Mouse (Mus musculus) urinary bladder, adult 2 months (tissue): ENCODE results near the gene Tcte3. TPM values are rescaled to one million over a fixed set of nuclear protein-coding genes. Genes with fewer than 3 reads are reported as not detected.
"Not testable (repeated sequence)": the region's sequence is repeated elsewhere in the genome, so short reads cannot be mapped to it uniquely, and the experiment has no call there.

ENCODE experiments used
- DNase-seq: peaks from one replicate; pipeline ENCODE4 v3.0.0; 2022; ENCODE audit warnings: low spot score
- polyA plus RNA-seq: library from polyadenylated mRNA; depleted of rRNA; stranded (reverse); fragments of >200 nt; gene quantifications from 2 replicates; pipeline ENCODE4 v1.2.3, GENCODE M21; 2012; rRNA removed

The Tcte3 gene
- 0.39 and 0.40 TPM in 2 replicates for polyA plus RNA-seq

DNA sequence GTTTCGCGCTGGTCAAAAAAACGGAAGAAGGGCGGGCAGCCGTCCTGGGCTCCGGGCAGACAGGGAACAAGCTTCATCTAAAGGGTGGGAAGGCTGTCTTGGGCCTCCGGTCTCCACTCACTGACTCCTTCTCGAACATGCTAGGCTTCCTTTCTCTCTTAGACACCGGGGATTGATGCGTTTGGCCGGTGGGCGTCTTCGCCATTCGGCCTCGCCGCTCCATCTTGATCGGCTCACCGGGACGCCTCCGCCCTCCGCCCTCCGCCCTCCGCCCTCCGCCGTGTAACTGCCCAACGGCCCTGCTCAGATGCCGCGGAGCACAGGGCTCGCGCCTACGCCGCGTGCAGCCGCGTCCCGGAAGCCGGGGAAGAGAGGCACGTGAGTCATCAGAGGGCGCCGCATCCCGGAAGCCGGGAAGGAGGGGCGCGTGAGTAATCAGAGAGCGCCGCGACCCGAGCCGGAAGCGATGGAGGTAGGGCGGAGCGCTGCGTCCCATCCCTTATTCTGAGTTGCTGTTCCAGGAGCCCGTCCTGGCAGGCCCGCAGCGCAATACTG, at the start of gene Tcte3, which contains the start of the genes Ermard and Gm3448:
Gene Tcte3 (minus strand): TSS at position 314 of the 555 bp plus-strand sequence.
Gene Ermard (plus strand): TSS at position 34 of the 555 bp plus-strand sequence.
Gene Gm3448 (minus strand): TSS at position 363 of the 555 bp plus-strand sequence.
- not testable (repeated sequence) for DNase-seq

DNA sequence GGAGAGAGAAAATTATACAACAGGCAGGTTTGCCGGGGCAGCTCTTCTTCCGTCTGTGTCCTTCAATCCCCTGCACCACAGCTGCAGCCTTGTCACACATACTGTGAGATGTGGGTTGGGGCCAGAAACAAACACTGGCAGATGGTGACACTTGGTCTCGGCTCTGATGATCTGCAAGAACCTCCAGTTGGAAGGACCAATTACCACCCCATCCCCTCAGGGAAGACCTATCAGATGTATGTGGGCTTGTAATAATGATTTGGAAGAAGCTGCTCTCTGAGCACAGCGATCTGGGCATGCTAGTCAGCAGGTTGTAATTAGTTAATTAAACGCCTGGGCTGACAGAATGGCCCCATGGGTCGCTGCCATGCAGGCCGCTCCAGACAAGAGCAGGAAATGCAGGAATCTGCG, 47.3 kb upstream of the Tcte3 start:
- no peak for DNase-seq

DNA sequence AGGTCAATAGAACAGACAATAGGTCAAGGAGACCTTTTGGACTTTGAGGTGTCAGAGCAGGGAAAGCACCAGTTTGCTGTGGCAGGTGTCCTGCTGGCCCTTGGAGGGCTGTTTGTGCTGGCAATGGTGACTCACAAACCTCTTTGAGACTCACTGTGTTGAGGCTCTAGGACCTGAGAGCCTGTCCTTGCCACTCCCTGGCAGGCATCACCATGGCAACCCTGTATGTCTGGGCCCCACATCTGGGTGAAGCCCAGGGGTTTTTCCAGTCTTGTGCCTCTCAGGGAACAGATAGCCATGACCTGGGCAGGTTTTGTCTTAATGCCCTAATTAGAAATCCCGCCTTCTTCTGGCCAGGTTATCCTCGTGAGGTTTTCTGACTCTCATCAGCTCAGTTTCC, 46.9 kb upstream of the Tcte3 start:
- DNase-seq: no peak

DNA sequence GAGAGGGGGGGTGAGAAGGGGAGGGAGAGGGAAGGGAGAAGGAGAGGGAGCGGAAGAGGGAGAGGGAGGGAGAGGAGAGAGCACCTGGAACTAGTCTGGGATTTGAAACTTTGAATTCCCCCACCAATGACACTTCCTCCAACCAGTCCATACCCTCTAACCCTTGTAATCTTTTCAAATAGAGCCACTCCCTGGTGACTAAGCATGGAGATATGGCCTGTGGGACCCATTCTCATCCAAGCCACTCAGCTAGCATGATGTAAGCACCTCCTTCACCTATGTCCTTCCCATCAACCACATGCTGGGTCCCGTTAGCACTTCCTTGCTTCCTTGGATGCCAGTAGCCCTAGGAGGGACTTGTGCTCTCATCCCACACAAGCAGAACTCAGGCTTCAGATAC, 43.7 kb upstream of the Tcte3 start:
- DNase-seq: no peak

DNA sequence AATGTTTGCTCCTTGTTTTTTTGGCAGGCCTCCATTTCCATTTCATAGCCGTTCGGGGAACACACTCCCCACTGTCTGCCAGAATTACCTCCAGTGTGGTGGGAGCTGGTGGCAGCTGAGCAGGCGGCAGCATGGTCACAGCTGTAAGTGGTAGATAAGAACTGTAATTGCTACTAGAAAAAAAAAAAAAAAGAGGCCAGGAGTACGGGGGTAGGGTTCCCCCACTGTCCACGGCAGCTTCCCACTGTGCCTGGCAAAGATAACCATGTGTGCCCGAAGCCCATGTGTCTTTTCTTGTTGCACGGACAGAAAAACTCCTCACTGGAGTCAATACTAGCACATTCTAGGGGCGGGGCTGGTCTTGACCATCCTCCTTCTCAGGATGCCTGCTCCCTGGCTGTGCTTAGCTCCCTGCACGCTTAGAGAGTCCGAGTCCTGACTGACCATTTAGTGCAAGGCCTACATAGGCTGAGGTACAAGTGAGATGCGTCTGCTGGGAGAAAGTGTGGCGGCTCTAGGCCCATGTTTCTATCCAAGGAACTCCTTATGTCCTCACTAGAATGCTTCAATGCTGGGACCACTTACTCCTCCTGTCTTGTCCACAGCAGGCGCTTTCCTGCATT, 43.0 kb upstream of the Tcte3 start:
- DNase-seq: no peak

DNA sequence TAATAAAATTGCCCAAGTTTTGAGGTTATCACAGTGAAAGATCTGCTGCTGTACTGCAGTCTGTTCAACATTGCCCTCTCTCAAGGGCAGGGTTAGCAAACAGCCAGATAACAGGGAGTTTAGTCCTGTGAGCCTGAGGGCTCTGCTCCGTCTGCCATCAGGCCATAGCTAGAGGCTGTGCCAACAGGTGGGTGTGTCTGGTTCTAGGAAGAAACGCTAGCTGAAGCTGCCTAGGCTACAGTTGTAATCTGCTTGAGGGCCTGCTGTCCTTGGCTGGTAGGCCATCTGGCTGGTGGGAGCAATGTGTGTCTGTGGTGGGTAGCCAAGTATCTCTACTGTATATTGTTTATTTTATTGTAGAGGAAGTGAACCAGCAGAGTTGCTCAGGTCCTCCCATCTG, 36.2 kb upstream of the Tcte3 start:
- no peak for DNase-seq

DNA sequence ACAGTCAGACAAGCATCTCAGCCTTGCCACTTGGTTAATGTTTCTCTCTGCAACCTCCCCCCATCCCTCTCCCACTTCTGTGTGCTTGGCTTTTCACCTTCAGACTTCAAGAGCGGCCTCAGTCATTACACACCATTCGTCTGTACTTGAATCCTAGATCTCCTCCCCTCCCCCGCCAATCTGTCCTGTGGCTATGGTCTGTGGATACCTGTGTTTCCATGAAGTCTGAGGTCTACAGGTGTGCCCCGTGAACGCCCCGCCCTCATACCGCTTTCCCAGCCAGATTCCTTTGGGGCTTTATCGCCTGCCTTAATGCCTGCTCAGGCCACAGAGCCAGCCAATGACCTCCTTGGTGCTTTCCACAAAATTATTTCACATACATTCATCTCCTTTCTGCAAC, 33.7 kb upstream of the Tcte3 start:
- DNase-seq: no peak

DNA sequence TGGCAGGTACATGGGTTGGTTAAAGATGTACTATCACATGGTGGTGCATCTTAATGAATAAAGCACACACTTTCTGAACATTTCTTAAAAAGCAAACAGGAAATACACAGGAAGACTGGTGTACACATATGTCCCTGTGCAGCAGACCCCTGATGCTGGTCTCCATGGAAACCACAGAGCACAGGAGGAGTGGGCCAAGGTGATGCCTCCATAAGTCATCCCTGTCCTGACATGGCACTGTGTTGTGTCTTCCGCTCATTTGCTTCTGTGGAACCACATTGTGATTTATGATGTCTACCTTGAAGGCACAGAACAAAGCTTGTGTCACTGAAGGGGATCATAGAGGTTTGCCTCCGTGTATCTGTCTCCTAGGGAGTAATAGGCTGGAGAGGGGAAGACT, 30.9 kb upstream of the Tcte3 start:
- DNase-seq: no peak

DNA sequence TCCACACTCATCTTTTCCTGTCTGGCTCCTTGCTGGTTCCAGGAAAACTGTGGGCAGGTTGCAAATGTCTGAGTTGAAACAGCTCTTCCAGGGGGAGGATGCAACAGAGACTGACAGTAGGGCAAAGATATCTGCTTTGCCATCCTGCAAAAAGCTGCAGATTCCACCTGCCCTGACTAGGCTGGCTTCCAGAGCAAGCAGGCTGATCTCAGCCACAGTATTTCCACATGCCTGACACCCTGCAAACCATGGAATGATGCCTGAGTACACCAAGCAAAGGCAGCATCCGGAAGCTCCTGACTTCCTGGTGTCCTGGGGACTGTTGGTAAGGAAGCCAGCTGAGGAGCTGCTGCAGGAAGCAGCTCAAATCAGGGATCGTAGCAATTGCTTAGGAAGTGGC, 27.8 kb upstream of the Tcte3 start:
- no peak for DNase-seq

DNA sequence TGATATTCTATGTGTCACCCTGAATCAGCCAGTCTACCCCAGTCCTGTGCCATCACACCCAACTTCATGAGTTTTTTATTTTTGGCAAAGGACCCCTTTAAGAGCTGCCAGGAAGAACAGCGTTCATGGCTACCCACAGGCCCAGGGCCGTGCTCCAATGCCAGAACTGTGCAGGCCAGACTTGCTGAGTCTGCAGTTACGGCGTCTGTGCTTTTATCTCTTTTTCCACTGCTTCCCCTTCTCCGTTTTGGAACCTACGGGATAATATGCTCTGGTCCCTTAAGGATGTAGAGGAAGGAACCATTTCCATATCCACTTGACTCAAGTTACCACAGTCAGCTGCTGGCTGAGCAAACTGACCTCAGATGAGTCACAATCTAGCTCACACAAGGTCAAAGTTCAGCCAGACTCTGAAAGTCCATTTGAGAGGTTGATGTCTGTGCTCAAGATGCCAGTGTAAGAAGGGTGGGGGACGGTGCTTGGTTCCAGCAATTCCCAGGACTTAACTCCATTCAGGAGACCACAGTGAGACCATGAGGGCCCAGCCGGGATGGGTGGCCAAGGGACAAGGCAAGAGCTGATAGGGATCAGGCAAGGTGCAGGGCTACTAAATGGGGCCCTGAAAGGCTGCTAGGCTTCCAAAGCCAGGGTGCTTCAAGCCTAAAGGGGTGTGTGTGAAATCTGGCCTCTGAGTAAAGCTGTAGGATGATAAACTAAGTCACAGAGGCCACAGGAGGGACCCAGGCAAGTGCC, 26.9 kb upstream of the Tcte3 start:
- no peak for DNase-seq

DNA sequence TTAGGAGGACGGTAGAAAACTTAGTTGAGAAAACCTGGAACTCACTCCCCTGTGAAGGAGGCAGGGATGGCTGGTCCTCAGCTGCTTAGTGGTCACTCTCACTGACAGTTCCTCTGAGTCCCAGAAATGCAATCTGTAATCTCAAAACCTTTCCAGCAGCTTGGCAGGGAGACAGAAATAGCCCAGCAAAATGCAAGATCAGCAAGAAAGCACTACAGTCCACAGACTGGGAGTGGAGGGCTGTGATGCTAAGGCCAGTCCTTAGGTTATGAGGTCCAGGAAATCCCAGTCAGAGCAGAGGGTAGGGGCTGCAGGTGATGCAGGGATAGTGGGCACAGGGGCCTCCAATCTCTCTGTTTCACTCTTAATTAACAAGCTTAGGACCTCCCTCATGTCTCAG, 25.6 kb upstream of the Tcte3 start:
- no peak for DNase-seq

DNA sequence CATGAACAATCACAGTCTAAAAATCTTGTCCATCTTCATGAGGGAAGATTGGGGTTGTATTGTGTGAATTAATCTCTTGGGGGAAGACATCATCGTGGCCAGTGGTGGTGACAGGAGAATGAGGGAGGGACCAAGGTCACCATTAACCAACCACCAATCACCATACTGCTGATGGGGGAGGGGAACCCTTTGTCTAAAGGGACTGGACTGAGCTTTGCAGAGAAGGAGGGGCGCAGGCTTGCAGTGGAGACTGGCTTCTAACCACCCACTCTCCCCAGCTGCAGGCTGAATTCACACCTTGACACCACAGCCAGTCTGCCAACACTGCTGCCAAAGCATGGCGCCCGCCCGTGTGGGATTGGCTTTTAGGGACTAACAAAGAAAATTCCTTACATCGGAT, 24.8 kb upstream of the Tcte3 start:
- no peak for DNase-seq

DNA sequence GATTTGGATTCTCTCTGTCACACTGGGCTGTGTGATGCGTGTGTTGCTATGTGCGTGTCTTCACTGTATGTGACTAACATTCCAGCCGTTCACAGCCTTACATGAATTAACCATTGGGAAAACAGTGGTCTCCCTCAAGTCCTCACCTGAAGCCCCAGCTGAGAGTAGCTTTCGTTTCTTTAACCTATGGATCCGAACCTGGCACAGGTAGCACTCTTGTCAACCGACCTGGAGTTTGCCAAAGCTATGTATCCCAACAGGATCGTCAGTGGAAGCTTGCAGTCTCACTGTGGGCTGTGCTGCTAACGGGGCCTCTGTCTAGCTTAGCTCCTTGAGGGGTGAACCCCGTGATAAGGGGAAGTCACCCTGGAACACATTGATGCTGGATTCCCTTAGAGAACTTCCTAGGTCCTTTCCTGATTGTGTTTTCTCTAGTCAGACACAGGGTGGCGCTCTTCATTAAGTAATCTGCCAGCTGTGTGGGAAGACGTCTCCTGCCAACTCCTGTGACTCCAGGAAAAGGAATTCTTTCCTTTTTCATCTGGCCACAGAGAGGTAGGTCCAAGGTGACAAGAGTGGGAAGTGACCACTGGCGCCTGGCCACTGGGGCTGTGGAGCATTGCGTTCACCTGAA, 24.2 kb upstream of the Tcte3 start:
- peak; percentile 43 for DNase-seq

DNA sequence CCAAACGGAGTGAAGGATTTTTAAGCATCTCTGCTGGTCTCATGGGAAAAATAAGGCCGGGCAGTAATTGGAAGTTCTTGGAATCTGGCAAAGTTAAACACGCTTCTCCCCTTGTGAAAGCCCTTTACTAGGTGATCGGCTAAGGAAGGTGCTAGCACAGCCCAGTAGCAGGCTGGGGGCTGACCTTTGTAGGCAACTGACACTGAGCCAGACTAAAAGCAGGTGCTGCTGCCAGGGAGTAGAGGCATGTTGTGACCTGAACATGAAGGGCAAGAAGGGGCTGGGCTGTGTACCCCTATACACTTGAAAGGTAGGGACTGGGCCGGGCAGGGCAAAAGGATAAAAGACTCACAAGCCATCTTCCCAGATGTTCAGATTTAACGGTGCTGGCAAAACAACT, 19.1 kb upstream of the Tcte3 start:
- DNase-seq: no peak

DNA sequence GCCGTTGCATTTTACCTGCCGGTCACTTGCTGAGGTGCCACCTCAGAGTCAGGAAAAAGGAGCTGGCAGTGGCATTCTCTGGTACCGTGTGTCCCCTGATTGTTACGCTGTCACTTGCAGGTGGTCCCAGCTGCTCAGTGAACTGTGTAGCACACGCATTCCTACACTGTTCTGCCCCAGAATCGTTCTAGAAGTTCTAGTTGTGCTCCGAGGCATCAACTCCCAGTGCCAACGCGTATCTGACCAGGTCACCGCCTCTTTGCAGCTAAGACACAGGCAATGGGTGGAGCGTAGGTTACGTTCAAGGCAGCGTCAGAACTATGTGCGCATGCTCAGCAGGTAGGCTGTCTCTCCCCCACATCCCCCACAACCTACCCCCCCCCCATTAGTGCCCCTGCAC, 18.4 kb upstream of the Tcte3 start:
- DNase-seq: no peak

DNA sequence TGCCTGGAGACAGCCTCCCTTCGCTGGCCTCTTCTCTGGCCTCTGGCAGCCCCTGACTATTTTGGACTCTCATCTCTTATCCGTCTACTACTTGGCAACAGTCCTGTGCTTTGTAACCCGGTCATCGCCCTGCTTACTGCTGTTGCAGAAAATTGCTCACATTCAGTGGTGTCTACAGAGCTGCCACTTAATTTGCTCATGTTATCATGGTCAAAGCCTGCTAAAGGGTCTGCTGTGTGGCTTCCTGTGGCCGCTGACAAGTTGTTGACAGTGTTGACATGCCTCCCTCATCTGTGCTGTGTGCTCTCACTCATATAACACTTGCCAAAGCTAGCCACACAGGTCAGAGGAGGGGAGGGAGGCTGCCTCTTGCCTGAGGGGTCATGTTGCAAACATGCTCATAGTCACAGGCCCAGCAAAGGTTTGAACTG, 16.9 kb upstream of the Tcte3 start:
- DNase-seq: no peak

DNA sequence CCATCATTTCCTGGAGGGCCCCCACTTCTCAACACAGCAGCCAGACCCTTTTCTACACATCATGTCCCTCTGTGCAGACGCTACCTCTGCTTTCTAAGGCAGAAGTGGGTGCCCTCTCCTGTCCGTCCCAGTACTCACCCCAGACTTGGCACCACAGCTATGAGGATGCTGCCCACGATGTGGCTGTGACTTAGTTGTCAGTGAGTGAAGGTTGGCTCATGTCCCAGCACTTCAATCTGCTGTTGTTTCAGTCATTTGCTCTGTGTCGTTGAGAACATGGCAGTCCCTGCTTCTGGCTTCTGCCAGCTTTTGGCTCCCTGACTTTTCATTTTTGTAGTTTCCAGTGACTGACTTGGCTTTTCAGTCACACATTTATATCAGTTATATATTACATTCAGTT, 14.6 kb upstream of the Tcte3 start:
- DNase-seq: no peak

DNA sequence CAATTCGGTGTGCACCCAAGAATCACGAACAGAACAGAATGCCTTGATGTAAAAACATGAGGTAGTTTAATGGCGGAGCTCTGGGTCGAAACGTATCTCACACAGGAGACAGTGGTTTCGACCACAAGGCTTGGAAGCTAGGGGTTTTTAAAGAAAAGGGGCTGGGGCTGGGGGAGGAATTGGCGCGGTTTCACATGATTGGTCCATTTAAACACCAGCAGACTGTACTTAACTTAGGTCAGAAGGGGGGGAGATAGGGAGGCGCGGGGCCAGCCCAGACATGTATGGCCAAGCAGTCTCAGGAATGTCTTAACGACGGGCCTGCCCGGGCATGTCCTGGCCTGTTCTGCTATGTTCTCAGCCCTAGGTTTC, 12.5 kb upstream of the Tcte3 start:
- not testable (repeated sequence) for DNase-seq

DNA sequence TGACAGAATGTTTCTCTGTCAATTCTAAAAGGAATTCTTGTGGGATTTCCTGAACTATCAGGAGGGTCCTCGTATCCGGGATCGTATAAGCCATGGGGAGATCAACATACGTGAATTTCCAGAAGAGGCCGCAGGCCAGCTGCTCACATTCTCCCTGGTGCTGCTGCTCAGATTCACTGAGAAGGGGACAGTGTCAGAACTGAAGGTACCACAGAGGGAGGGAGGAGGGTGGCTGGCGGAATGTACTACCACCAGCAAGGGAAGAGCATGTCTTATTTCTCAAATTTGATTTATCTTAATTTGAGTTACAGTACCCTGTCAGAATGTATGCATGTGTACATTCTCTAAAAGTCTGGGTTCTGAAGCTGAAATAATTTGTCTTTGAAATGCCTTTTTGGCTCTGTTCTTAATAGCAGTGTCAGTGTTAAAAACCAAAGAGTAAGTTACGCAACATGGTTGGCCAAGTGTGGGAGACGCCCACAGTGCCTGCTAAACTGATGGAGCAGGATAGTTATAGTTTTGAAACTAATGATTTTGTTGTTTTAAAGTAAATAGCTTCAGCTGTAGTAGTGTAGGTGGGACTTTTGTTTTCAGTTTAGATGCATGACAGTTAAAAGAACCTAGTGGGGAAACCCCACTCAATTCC, 12.0 kb upstream of the Tcte3 start:
- DNase-seq: not testable (repeated sequence)

DNA sequence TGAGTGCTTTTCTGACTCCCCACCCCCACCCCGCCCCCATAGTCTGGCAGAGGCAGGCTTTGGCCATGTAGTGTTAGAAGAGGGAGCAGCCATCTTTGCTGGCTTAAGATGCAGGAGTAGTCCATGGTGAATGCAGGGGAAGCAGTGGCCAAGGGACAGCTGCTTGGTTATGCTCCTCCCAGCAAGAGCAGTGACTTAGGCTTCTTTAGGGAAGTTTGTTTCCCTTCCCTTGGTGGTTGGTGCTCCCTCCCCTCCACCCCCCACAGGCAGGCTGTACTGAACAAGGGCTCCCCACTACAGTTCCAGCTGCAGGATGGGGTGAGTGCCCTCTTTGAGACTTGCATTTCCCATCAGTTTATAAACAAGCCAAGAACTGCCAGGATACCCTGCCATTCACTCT, 11.5 kb upstream of the Tcte3 start:
- DNase-seq: not testable (repeated sequence)

DNA sequence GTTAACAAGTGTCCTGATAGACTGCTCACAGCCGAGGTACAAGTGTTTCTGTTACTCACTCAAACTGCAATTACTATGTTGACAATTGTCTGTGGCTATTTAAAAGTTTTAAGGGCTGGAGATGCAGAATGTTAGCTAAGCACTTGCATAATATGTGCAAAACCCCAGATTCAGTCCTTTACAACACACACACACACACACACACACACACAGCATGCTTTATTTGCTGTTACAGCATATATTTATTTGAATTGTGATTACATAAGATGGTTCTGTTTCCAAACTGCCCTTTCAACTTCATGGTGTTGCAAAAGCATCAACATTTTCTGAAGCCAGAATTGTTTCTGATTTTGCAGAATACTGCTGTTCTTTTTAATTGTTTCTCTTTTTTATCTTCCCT, 9.1 kb upstream of the Tcte3 start:
- not testable (repeated sequence) for DNase-seq

DNA sequence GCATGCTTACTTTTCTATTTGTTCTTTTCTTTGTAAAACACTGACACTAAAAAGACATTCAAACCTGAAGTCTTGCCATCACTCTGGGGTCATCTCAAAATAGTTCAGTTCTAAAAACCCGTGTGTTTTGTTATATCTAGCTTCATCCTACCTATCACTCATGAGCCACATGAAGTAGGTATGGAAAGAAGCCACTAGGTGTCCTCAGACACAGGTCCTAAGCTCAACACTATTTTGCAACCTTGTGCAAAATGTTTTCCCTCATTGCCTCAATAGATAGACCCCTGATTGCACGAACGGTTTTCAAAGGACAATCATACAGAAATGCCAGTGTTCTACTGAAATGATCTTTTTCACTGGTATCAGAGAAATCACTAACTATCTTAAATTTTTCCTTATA, 833 bp downstream of the Tcte3 start:
- DNase-seq: not testable (repeated sequence)
